Mouse (Mus musculus): ENCODE data around the gene Mapk14.
"Not testable (repeated sequence)": the region's sequence is repeated elsewhere in the genome, so short reads cannot be mapped to it uniquely, and the experiment has no call there.

The Mapk14 gene

DNA sequence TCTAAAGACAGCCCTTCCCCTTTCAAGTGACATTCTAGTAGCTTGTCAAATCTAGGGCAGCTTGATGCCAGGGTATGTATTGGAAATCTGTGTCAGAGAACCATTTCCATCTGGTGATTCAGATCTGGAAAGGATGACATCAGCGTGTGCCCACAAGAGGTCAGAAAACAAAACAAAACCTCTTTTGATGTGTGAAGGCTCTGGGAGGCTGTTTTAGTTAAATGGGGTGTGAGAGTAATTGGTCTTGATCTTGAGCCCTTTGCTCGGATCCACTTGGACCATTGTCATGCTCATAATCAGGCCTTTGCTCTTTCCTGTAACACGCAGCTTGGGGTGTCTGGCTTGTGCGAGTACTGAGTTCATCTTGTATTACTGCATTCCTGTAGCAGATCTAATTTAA is 7.1 kb downstream of the Mapk14 start:
- no peak for DNase-seq (ENCODE audit: low spot score in 2 of 2)

DNA sequence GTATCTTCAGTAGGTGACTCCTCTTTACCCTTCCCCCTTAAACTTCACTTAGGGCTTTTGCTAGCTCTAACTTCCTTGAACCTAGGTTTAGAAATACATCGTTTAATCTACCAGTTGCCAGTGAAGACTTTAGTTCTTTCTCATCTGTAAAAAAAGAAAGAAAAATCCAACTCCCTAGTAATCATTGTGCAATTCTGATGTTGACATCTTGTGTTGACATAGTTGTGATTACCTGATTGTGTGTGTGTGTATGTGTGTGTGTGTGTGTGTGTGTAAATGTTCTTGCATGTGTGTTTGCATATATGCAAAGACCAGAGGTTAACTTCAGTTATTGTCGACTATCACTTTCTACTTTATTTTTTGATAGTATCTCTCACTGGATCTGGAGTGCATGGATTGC is 7.5 kb downstream of the Mapk14 start:
- DNase-seq (ENCODE audit: low spot score in 2 of 2), result no peak

DNA sequence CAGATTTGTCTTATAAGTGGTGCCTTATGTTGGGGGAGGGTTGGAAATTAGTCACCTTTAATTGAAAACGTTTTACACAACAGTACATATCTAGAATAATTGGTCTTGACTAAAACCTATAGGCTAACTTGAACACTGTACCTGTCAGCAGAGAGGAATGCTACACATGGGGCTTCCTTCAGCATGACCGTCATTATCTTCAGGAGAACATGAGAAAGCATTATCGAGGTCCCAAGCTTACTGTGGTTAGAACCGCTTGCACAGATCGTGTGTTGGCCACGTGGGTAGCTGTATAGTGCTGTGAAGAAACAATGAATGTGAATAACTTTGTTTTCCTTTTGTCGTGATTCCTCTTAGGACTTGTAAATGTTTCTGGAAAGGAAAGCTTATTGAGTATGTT is 8.7 kb downstream of the Mapk14 start:
- DNase-seq (ENCODE audit: low spot score in 2 of 2), result no peak

DNA sequence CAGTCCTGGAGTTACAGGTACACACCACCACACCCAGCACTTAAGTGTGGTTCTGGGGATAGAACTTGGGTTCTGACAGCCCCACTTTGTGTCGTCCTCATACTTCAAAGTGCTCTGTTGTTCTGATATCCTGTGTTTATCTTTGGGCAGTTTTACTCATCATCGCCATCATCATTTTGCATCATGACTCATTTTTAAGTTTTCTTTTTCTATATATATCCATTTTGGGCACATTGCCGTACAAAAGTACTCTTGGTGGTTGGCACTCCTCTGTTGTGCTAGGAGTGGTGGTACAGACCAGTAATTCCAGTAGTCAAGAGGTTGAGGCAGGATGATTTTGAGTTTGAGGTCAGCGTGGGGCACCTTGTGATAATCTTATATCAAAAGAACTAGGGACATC is 10.0 kb downstream of the Mapk14 start:
- no peak for DNase-seq (ENCODE audit: low spot score in 2 of 2)

DNA sequence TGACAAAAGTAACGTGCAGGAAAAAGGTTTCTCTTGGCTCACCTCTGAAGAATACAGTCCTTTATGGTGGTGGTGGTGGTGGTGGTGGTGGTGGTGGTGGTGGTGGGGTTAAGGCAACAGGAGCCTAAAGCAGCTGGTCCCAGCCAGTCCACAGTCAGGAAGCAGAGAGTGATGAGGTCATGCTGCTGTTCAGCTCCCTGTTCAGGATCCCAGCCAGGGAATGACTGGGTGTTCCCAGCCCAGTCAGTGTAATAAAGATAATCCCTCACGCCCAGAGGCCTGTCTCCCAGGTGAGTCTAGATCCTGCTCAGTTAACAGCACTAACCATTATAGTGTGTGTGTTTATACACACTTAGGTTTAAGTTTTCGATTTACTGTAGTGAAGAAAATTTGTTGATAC is 10.6 kb downstream of the Mapk14 start:
- DNase-seq (ENCODE audit: low spot score in 2 of 2), result no peak

DNA sequence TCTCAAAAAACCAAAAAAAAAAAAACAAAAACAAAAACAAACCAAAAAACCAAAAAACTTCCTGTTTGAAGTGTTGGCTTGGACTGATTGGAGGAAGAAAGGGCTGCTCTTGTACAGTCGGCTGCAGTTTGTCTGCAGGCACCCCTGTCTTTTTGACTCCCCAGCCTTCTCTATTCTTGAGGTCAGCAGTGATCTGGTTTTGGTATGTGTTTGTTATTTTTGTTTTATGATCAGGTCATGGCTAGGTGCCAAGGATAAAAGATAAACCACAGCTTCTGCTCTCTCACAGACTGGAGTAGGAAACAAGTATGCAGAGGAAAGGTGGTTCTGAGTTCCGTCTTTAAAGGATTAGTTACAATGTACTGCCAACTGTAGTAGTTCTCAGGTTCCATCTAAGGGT is 11.5 kb downstream of the Mapk14 start:
- DNase-seq (ENCODE audit: low spot score in 2 of 2), result no peak

DNA sequence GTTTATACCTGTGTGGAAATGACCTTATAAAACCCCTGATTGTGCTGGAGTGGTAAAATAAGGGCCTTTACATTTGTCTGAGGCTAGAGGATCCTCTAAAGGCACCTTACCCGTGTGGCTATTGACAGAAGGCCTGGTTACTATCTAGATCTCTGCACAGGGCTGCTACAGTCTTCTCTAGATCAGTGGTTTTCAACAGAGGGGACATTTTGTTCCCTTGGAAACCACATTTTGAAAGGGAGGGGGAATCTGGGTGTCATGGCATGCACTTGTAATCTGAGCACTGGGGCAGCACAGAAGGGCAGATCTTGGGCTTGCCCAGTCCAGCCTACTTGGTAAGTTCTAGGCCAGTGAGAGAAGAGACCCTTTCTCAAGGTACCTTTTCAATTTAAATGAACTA is 15.6 kb downstream of the Mapk14 start:
- DNase-seq (ENCODE audit: low spot score in 2 of 2), result no peak

DNA sequence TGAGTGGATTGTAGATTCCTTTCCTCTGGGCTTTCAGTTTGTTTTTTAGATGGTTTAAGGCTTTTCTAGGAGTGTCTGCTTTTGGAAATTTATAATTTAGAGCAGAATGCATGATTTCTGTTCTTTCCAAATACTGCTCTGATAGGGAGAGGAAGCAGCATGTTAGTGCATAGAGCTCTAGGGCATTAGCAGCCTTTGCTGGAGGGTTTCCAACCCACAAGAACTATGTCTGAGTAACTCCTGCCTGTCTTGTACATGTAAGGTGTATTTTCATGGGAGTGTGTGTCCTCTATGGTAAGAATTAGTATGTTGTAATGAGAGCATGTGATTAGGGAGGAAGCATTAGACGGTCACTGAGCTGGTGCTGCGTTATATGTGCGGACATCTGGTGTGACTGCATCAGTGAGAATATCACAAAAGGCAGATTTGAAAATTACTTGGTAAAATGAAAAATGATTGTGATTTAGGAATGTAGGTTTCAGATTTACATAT is 16.1 kb downstream of the Mapk14 start:
- no peak for DNase-seq (ENCODE audit: low spot score in 2 of 2)

DNA sequence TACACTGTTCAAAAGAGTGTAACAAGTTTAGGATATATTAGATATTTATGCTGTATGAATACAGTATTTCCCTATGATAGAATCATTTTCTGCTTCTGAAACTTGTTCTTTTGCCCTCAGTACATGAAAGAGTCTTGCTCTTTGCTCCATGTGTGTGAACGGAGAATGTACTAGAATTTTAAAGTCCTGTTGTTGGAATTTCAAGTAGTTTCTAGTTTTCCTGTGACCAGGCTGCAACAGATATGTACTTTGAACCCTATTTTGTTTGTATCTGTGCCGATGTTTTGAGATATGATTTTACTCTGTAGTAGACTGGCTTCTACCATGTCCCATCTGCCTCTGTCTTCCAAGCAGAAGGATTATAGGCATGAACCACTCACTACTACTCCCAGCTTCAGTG is 16.7 kb downstream of the Mapk14 start:
- DNase-seq (ENCODE audit: low spot score in 2 of 2), result no peak

DNA sequence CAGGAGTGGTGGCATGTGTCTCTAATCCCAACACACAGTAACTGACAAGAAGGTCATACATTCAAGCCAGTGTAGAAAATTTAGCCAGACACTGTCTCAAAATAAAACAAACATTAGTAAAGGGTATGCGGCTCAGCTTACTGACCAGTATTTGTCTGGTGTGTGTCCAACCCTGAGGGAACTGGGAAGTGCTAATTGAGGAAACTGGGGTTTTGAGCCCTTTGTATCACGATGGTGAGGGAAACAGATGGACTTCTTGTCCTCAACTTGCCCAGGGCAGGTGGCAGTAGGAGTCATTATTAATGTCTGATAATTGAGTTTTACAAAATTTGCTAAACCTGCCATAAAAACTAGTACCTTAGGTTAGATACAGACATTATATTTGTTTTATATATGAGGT is 17.9 kb downstream of the Mapk14 start:
- DNase-seq (ENCODE audit: low spot score in 2 of 2), result no peak

DNA sequence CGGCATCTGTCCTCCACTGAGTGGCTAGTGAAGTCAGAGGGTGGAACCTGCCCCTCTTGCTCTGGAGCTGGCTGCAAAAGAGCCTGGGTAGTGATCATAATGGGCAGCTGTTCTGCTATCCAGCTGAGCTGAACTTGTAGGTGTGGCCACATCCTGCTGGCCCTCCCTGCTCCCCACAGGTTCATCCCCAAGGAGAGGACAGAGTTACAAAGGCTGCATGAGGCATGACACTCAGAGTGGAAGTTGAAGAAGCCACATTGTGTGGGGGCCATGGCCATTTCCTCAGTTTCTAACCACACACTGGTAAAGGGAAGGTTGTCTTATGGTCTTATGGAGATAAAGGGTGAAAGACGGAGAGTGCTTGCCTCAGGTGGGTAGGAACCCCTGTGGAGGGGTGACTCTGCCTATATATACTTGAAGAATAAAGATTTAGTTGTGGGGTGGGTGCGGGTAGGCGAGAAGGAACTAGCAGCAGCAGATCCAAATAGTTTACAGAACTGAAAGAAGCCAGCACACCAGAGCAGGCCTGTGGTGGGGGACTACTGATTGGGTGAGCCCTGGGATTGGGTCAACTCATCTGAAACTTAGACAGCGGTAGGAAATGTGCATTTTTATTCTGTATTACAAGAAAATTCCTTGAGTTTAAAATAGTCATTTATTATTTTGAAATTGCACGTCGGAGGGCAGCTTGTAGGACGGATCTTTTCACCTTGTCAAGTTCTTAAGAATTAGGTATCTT is 18.6 kb downstream of the Mapk14 start:
- DNase-seq (ENCODE audit: low spot score in 2 of 2), result no peak

DNA sequence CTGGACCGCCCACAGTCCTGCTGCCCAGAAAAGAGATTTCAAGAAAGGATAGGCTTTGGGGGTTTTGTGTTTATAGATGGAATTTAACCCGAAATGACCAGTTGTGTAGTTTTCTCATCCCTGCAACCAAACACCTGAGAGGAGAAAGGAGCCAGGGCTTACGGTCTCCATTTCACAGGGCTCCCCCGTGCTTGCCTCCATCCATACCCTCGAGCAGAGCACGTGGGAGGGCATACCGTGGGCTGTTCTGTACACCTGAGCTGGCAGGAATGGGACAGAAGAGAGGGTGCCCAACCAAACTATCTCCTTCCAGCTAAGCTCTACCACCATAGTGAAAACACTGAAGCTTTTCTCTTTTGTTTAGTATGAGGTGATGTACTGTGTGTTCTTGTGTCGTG is 19.2 kb downstream of the Mapk14 start:
- no peak for DNase-seq (ENCODE audit: low spot score in 2 of 2)

DNA sequence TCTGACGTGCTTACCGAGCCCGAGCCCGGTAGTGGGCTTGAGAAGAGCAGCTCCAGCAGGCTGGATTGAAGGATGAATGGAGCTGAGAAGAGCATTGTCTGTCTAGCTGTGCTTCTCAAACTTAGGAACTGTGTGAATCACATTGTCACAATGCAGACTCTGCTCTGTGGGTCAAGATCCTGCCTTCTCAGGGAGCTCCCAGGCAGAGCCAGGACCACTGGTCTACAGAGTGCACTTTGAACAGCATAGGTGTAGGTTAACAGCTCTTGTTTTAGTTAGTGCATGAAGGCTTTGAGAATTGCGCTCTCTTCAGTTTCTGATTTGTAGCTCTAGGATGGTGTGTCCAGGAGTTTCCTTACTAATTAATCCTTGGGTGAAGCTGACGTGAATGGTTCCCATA is 20.1 kb downstream of the Mapk14 start:
- DNase-seq (ENCODE audit: low spot score in 2 of 2), result no peak

DNA sequence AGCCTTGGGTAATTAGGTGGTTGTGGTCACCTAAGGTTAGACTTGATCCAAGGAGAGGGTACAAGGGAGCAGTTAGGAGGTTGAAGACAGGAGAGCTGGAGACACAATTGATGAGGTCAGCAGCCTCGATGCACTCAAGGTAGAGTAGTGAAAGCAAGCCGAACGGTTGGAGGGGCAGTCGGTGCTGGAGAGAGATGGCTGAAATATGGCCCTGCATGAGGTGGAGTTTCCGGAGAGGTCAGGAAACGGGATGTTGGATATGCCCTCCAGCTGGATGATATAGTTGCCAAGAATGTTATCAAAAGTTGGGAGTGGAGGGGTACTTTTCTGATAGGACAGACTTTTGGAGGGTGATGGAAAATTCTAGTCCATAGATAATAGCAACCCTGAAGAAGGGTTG is 21.2 kb downstream of the Mapk14 start:
- DNase-seq (ENCODE audit: low spot score in 2 of 2), result no peak

DNA sequence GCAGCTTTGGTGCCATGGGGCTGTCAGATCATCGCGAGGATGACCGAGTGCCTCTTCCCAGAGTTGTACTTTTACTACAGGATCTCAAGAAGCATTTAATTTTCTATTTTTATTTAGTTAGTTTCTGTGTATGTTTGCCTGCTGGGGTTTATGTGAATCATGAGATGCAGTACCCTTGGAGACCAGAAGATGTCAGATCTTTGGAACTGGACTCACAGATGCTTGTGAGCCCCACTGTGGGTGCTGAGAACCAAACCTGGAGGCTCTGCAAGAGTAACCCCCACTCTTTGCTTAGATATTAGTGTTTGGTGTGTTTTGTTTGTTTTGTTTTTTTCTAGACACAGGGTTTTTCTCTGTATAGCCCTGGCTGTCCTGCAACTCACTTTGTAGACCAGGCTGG is 22.9 kb downstream of the Mapk14 start:
- no peak for DNase-seq (ENCODE audit: low spot score in 2 of 2)

DNA sequence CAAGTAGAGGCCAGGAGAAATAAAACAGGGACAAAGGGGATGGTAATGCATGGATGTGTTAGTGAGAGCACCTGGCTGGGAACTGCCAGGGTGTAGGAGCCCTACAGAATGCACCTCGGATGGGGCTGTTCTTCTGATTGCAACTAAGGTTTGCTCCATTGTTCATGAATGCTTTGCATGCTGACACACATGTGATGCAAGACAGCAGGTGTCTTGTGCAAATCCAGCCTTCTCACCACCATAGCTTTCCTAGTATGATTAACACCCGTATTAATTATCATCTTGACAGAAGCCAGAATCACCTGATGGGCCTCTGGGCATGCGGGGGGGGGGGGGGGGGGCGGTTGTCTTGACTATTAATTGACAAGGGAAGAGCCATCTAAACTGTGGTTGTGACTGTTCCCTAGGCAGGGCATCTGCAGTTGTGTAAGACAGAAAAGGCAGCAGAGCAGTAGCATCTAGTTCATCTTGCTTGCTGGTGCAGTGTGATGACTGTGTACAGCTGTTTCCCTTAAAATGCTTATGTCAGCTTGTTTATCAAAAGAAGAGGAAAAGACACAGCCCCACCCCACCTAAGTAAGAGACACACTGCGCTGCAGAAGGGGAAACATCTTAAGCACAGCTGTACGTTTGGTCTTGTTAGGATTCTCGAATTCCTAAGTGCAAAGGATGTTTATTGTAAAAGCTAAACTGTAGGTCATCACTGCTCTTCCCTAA is 24.9 kb downstream of the Mapk14 start:
- no peak for DNase-seq (ENCODE audit: low spot score in 2 of 2)

DNA sequence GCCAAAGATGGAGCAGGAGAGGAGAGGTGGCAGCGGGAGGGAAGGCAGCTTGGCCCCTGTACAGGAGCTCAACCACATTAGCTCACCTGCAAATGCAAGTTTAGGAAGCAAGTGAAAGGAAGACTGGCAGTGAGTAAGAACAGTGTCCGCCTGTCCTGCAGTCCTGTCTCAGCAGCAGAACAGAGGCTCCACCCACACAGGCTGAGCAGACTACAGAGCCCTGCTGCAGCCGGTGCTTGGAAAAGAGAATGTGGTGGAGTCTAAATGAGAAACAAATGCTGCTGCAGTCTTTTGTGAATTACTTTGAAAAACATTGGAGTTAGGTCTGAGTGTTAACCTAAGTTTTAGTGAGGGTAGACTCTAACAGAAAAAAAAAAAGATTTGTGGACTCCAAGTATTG is 26.4 kb downstream of the Mapk14 start:
- DNase-seq (ENCODE audit: low spot score in 2 of 2), result no peak

DNA sequence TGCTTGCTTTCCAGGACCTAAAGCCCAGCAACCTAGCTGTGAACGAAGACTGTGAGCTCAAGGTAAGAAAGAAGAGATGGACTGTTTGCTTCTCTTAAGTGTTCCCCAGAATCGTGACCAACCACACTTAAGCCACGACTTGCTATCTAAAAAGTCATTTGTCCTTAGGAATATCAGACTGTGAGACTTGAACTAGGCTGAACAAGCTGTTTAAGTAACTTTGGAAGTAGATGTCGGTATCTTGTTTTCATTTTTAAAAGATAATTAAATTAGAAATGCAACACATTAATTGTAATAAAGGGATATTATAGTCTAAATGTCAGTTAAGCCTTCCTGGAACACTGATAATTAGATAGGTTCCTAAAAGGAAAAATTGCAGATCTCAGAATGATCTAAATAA is 34.7 kb downstream of the Mapk14 start, which contains the start of gene AC170998.1:
Gene AC170998.1, plus strand, starts transcription at position 301 of the 400 bp plus-strand sequence.
- DNase-seq (ENCODE audit: low spot score in 2 of 2), result no peak

DNA sequence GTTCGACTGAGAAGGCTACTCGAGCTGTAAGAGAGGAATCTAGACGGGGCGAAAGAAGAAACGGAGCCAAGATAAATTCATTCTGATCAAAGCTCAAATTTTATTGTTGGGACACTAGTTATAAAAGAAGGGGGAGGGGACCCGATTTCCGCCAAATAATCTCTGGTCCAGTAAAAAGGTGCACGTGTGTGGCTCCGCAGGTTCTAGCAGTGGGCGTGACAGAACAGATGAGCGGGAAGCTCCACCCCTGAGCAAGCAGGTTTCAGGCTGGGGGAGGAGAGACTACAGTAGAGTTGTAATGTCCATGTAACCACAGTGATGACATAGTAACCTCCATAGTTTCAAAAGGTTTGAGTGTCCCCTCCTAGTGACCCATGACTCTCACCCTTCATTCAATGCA is 36.4 kb downstream of the Mapk14 start:
- DNase-seq (ENCODE audit: low spot score in 2 of 2), result not testable (repeated sequence)

DNA sequence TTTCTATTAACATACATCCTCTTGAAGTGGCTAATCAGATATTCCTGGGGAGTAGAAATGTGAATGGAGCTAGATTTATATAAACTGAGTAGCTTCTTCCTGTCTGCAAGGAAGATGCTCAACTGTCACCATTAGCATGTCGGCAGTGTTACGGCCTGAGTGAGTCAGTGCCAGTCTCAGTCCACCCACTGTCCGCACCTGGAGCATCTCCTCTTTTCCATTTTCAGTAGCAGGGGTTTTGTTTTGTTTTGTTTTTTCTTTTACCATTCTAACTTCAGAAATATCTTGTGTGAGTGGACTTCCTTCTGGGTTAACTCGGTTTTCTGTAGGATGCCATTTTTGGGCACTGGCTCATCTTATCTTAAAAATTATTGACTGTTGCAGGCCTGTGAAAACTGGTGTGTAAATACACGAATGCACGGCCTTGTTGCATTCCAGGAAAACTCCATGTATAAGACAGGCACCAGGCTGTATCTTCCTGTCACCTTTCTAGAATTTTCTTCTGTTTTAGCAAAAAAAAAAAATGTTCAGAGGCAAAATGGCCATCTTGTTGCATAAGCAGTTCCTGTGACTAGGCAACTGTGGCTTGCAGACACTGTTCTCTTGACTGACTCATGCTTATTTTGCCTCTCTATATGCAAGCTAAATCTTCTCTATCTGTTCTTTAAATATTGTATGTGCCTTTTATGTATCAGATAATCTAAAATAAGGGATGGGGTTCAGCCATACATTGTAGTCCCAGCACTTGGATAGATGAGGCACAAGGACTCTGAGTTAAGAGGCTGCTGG is 44.4 kb downstream of the Mapk14 start:
- DNase-seq (ENCODE audit: low spot score in 2 of 2), result no peak

DNA sequence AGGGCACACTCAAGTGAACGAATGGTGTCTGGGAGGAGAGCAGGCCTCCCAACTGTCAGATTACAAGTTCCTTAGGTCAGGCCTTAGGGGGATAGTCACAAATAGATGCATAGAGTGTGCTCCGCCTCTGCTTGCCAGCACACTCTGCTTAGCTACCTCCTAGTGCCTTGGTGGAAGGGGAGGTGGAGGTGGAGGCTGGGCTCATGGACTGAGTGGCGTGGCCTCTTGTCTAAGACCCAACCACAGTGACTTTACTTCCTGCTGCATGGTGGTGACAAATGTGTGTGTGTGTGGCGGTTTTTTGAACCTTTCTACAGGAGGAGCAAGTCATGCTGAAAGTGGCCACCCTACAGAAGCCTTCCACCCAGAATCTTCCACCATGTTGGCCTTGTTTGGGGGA is 45.4 kb downstream of the Mapk14 start:
- no peak for DNase-seq (ENCODE audit: low spot score in 2 of 2)

DNA sequence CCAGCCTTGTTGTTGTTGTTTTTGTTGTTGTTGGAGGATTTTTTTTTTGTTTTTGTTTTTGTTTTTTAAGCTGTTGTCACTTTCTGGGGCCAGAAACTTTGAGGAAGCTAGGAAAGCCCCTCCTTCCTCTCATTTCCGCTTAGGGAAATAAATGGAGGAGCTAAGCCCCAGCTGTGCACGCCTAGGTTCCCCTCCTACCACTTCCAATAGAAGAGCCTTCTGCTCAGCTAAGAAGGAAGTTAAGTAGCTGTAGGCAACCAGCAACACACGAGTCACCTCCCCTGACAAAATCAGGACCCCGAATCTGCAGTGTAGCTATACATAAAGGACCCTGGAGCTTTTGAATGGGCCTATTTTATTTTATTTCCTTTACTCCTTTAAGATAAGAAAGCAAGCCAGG is 46.8 kb downstream of the Mapk14 start:
- no peak for DNase-seq (ENCODE audit: low spot score in 2 of 2)

DNA sequence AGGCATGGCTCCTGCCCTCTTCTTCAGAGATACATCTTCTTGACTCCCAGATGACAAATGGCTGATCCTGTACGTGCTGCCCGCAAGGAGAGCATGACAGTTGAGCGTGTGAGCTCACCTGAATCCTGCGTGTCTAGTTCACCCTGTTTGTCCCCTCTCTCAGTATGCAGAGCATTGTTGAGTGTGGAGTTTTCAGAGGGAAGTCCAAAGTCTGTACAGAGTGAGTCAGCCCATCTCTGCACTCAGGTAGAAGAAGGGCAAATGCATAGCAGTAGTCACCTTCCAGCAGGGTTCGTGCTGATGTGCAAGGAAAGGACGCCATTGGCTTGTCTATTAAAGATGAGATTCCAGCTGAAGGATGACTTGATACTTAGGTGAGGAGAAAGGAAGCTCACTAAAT is 48.1 kb downstream of the Mapk14 start:
- no peak for DNase-seq (ENCODE audit: low spot score in 2 of 2)

Measured in frontal cortex, postnatal 14 days (tissue).